Mouse (Mus musculus): ENCODE results near the gene Rnf146.

DNA sequence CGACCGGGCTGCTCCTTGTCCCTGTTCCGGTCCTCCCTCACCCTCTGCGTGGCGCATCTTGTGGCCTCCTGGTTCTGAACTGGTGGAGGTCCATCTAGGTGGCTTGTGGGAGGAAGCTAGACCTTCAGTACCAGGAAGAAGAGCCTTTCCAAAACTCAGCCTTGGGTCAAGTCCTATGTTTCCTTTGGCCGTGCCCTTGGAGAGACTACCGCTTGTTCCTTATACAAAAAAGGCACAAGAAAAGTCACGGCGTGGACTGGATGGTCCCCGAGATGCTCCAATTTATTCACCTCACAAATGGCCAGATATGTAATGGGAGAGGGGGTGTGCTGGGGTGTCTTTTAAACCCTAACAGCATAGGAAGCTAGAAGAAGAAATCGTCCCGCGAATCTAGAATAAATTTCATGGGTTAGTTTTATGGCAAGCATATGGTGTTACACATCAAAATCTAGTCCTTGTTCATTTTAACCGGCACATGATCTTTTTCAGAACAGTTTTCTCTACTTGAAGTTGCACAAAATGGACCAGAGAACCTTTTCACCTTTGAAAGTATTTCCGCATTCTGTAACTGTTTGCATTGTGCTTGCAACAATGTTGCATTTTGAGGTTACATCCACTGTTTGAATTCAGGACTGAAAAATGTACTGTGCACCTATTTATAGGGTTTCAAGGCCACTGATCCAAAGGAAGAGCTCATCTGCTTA lies at the start of gene Rnf146:
- TF ChIP-seq GATA1 (IDR thresholded peaks at IDR 0.05; ENCODE audit: borderline replicate concordance, low read length) (no peak), FLI1 (IDR thresholded peaks at IDR 0.05; ENCODE audit: low read length) (no peak)

Measured in megakaryocyte, embryonic 14.5 days (primary cell).